Mouse (Mus musculus): ENCODE data around the gene Ino80e. TPM values are rescaled to one million over a fixed set of nuclear protein-coding genes. Genes with fewer than 3 reads are reported as not detected.

The Ino80e gene
- total and polyA plus RNA-seq, 3 experiments = 93.0 to 476 (median 189) TPM

DNA sequence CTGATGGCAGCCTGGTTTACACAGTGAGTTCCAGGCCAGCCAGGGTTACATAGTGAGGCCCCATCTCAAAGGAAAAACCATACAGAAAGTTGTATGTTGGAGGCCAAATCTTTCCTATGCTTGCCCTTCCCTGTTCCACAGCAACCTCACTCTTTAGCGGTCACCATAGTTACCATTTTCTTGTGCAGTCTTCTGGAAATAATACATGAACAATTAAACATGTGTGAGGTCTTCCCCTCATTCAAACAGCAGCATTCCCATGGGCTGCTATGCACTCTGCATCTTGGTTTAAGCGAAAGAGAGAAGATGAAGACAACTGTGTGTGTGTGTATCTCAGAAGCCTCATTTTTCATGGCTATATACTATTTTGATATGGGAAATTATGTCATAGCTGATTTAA lies 16.7 kb downstream of the Ino80e start:
- H3K27me3 ChIP-seq (ENCODE audit: control insufficient read depth in 1 of 2, insufficient read depth in 2 of 2, low read length in 2 of 2) = peaks cover 5 to 10% of the 10 kb centered on the region in 2 experiments
- H3K9me3 ChIP-seq (replicated peaks; ENCODE audit: insufficient read depth, low read length) = no peaks in the 10 kb centered on the region
- H3K27ac ChIP-seq (ENCODE audit: control insufficient read depth, low read depth, low read length) = no peak overlapping the region
- no peak for DNase-seq (ENCODE audit: low read depth, low spot score)
- H3K9ac ChIP-seq (ENCODE audit: control insufficient read depth, low read depth, low read length, poor library complexity, severe bottlenecking) = no peak overlapping the region
- no peaks in the 10 kb centered on the region for H3K79me2 ChIP-seq (ENCODE audit: control insufficient read depth, insufficient read depth, low read length, poor library complexity)
- no peaks in the 10 kb centered on the region for H3K4me1 ChIP-seq (ENCODE audit: control insufficient read depth in 1 of 2, insufficient read depth in 2 of 2, low read length in 2 of 2)
- H3K36me3 ChIP-seq (ENCODE audit: control insufficient read depth in 1 of 2, insufficient read depth in 2 of 2, low read length in 2 of 2) = no peaks in the 10 kb centered on the region
- no peak overlapping the region for H3K4me3 ChIP-seq (ENCODE audit: control insufficient read depth in 1 of 2, insufficient read depth in 1 of 2, low read depth in 2 of 2, low read length in 2 of 2)
- TF ChIP-seq GATA1 (IDR thresholded peaks at IDR 0.05; ENCODE audit: low read depth, low read length) (no peak), POLR2A (IDR thresholded peaks at IDR 0.05; ENCODE audit: control insufficient read depth in 1 of 2, insufficient read depth in 1 of 2, low read depth in 1 of 2, low read length in 2 of 2, poor library complexity in 1 of 2) (no peak), GABPA (IDR thresholded peaks at IDR 0.05; ENCODE audit: low read depth, low read length) (no peak), HCFC1 (IDR thresholded peaks at IDR 0.05; ENCODE audit: low read depth, low read length) (no peak), RAD21 (IDR thresholded peaks at IDR 0.05; ENCODE audit: low read depth, low read length) (no peak), MAX (IDR thresholded peaks at IDR 0.05; ENCODE audit: low read length) (no peak), KAT2A (conservative IDR thresholded peaks at IDR 0.05; ENCODE audit: low read depth, low read length) (no peak), JUND (IDR thresholded peaks at IDR 0.05; ENCODE audit: low read depth, low read length) (no peak), ZKSCAN1 (IDR thresholded peaks at IDR 0.05; ENCODE audit: low read depth, low read length) (no peak), ZNF384 (IDR thresholded peaks at IDR 0.05; ENCODE audit: low read depth, low read length) (no peak), EP300 (IDR thresholded peaks at IDR 0.05; ENCODE audit: low read depth in 1 of 2, low read length in 2 of 2) (no peak), TAL1 (IDR thresholded peaks at IDR 0.05; ENCODE audit: low read length) (no peak), MAFK (IDR thresholded peaks at IDR 0.05; ENCODE audit: borderline replicate concordance, low read depth, low read length) (no peak), CHD2 (IDR thresholded peaks at IDR 0.05; ENCODE audit: low read length) (no peak), TCF12 (IDR thresholded peaks at IDR 0.05; ENCODE audit: low read depth, low read length) (no peak)

DNA sequence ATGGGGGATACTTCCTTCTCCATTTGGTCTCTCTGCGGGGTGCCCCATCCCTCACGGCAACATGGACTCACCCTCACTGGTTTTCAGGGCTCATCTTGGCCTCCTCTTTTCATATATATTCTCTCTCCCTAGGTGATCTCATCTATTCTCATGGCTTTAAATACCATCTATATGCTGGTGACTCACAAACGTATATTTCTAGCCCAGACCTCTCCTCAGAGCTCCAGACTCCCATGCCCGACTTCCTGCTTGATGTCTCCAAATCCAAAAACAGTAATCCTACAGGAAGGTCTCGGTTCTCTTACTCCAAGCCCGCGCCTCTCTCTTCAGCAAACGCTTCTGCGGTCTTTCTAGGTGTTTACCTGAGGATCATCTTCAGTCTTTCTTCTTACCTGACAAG lies 18.9 kb downstream of the Ino80e start:
- Histone ChIP-seq H3K9ac (ENCODE audit: control insufficient read depth, low read depth, low read length, poor library complexity, severe bottlenecking) (no peak overlapping the region), H3K27ac (ENCODE audit: control insufficient read depth, low read depth, low read length) (no peak overlapping the region), H3K4me1 (ENCODE audit: control insufficient read depth in 1 of 2, insufficient read depth in 2 of 2, low read length in 2 of 2) (no peaks in the 10 kb centered on the region), H3K4me3 (ENCODE audit: control insufficient read depth in 1 of 2, insufficient read depth in 1 of 2, low read depth in 2 of 2, low read length in 2 of 2) (no peak overlapping the region), H3K9me3 (replicated peaks; ENCODE audit: insufficient read depth, low read length) (no peaks in the 10 kb centered on the region), H3K27me3 (ENCODE audit: control insufficient read depth in 1 of 2, insufficient read depth in 2 of 2, low read length in 2 of 2) (peaks cover 5 to 10% of the 10 kb centered on the region in 2 experiments), H3K79me2 (ENCODE audit: control insufficient read depth, insufficient read depth, low read length, poor library complexity) (no peaks in the 10 kb centered on the region), H3K36me3 (ENCODE audit: control insufficient read depth in 1 of 2, insufficient read depth in 2 of 2, low read length in 2 of 2) (no peaks in the 10 kb centered on the region)
- TF ChIP-seq ELF1 (IDR thresholded peaks at IDR 0.05; ENCODE audit: low read depth, low read length) (no peak), ETS1 (IDR thresholded peaks at IDR 0.05; ENCODE audit: low read depth, low read length) (no peak), KAT2A (conservative IDR thresholded peaks at IDR 0.05; ENCODE audit: low read depth, low read length) (no peak), HCFC1 (IDR thresholded peaks at IDR 0.05; ENCODE audit: low read depth, low read length) (no peak), CTCF (IDR thresholded peaks at IDR 0.05 in 2 of 3, conservative IDR thresholded peaks at IDR 0.05 in 1 of 3; ENCODE audit: control insufficient read depth in 1 of 3, insufficient read depth in 1 of 3, low read depth in 2 of 3, low read length in 3 of 3, poor library complexity in 1 of 3, severe bottlenecking in 1 of 3) (no peak), NELFE (IDR thresholded peaks at IDR 0.05; ENCODE audit: low read depth, low read length) (no peak), TCF12 (IDR thresholded peaks at IDR 0.05; ENCODE audit: low read depth, low read length) (no peak), E2F4 (IDR thresholded peaks at IDR 0.05; ENCODE audit: borderline replicate concordance, low read depth, low read length) (no peak), EP300 (IDR thresholded peaks at IDR 0.05; ENCODE audit: low read depth in 1 of 2, low read length in 2 of 2) (no peak), MYC (IDR thresholded peaks at IDR 0.05; ENCODE audit: low read depth, low read length) (no peak)
- DNase-seq (ENCODE audit: low read depth, low spot score) = no peak
